Mouse (Mus musculus) testis, adult 2 months (tissue): ENCODE measurements around the gene Strn4.

Experiments used
- CTCF ChIP-seq: fragments of 200-500 bp; IDR thresholded peaks from 2 replicates; pipeline ENCODE4 v1.5.1; 2012; ENCODE audit warnings: low read depth, mild to moderate bottlenecking, inconsistent platforms, low read length, moderate library complexity; ENCODE audit not compliant: control insufficient read depth, insufficient read depth, insufficient replicate concordance
- POLR2A ChIP-seq: fragments of 200-500 bp; IDR thresholded peaks from 2 replicates; pipeline ENCODE4 v1.6.1; 2012; ENCODE audit warnings: low read depth, mild to moderate bottlenecking, inconsistent platforms, low read length, moderate library complexity; ENCODE audit not compliant: control insufficient read depth

- TF ChIP-seq CTCF (no peak), POLR2A (no peak)
These were observed 20.8 kb upstream of the Strn4 start for GRCm38 (mm10) chr7:16794886-16795285.
